Mouse (Mus musculus) spleen, adult 2 months (tissue): ENCODE data around the gene Fam168a. TPM values are rescaled to one million over a fixed set of nuclear protein-coding genes. Genes with fewer than 3 reads are reported as not detected.
A peak's percentile ranks its signal among the peaks of the same experiment; 100 is the strongest.

Experiments used
- DNase-seq, 2 experiments: peaks; one replicate each; pipeline versions ENCODE4 v3.0.0 to v3.0.0-alpha.2; 2012 to 2021; ENCODE audit warnings: low spot score in 2 of 2, low read depth in 1 of 2
- H3K27ac ChIP-seq: fragments of 200-500 bp; 2 replicates; pipeline ENCODE4 v1.5.1; 2012; ENCODE audit warnings: low read length, inconsistent platforms; ENCODE audit not compliant: insufficient read depth
- H3K27me3 ChIP-seq: fragments of 200-500 bp; 2 replicates; pipeline ENCODE4 v1.6.1; 2012; ENCODE audit warnings: mild to moderate bottlenecking, moderate library complexity, low read length, inconsistent platforms; ENCODE audit not compliant: control insufficient read depth, insufficient read depth
- H3K36me3 ChIP-seq: fragments of 200-500 bp; 2 replicates; pipeline ENCODE4 v1.6.1; 2012; ENCODE audit warnings: mild to moderate bottlenecking, low read length, inconsistent platforms; ENCODE audit not compliant: control insufficient read depth, insufficient read depth
- H3K4me1 ChIP-seq: fragments of 200-500 bp; 2 replicates; pipeline ENCODE4 v1.6.1; 2011; ENCODE audit warnings: inconsistent platforms; ENCODE audit not compliant: control insufficient read depth, insufficient read depth, insufficient read length
- H3K4me3 ChIP-seq: fragments of 200-500 bp; 2 replicates; pipeline ENCODE4 v1.5.1; 2011; ENCODE audit warnings: mild to moderate bottlenecking, inconsistent platforms; ENCODE audit not compliant: insufficient read depth, insufficient read length; ENCODE audit errors: extremely low read depth
- CTCF ChIP-seq: fragments of 200-500 bp; IDR thresholded peaks from 2 replicates; pipeline ENCODE4 v1.5.1; 2011; ENCODE audit warnings: mild to moderate bottlenecking, inconsistent platforms; ENCODE audit not compliant: insufficient read depth, insufficient read length, insufficient replicate concordance; ENCODE audit errors: extremely low read depth
- POLR2A ChIP-seq: fragments of 200-500 bp; IDR thresholded peaks from 2 replicates; pipeline ENCODE4 v1.6.1; 2011; ENCODE audit warnings: low read depth, low read length, inconsistent platforms
- WGBS: fragments of 180-500 bp; shearing (Covaris S2); methylation state at CpG from one replicate; pipeline ENCODE4 v1.1.7; 2018; 5-methylcytosine and 5-hydroxymethylcytosine counted together
- polyA plus RNA-seq: library from polyadenylated mRNA; depleted of rRNA; stranded (reverse); fragments of >200 nt; gene quantifications from 2 replicates; pipeline ENCODE4 v1.2.3, GENCODE M21; 2012

Fam168a gene
- polyA plus RNA-seq, 1 experiment, result 56.7 TPM

DNA sequence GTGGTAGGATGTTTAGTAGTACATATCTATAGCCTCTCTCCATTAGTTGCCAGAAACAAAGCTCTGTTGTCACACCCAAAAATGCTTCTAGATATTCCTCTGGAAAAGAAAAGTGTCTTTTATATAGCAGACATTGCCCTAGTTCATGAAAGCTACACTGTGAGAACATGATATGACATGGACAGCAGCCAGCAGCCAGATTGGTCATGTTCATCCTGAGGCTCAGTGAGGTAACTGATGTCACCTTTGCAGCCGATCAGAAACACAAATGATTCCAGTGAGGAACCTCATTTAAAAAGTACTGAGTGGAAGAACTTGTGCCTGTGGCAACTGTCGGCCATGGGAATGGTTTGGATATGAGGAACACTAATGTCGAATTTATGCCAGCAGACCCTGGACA is 118.2 kb downstream of the Fam168a start:
- no peak for TF ChIP-seq CTCF
- no peak for TF ChIP-seq POLR2A
- DNase-seq, result no peak
- Histone ChIP-seq H3K27me3 (no peaks in the 10 kb centered on the region), H3K4me3 (no peak overlapping the region), H3K27ac (no peak overlapping the region), H3K36me3 (peaks cover 1% of the 10 kb centered on the region; the same call in 1 of the 2 replicates), H3K4me1 (no peaks in the 10 kb centered on the region)
- WGBS, result 95% methylated on average over 3 of the region's 3 CpGs

DNA sequence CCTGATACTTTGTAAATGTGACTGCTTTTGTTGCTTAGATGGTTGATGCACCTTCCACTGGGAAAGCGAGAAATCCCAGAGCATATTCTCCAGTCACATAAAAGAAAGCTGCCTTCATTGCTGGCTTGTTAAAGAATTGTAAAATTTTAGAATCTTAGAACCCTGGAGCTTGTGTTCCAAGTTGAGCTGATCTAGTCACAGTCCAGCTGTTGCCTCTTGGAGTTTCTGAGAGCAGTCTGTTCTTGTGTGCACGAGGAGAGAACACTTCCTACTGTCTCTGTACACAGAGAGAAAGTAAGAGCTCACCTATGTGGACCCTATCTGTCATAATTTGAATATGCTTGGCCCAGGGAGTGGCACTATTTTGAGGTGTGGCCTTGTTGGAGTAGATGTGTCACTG is 122.1 kb downstream of the Fam168a start:
- H3K27me3 ChIP-seq, result no peaks in the 10 kb centered on the region
- H3K36me3 ChIP-seq, result peaks cover 1% of the 10 kb centered on the region; the same call in 1 of the 2 replicates
- DNase-seq, result no peak
- H3K27ac ChIP-seq, result no peak overlapping the region
- no peaks in the 10 kb centered on the region for H3K4me1 ChIP-seq
- 89% methylated on average over 2 of the region's 2 CpGs for WGBS
- TF ChIP-seq POLR2A (no peak), CTCF (no peak)
- H3K4me3 ChIP-seq, result no peak overlapping the region

DNA sequence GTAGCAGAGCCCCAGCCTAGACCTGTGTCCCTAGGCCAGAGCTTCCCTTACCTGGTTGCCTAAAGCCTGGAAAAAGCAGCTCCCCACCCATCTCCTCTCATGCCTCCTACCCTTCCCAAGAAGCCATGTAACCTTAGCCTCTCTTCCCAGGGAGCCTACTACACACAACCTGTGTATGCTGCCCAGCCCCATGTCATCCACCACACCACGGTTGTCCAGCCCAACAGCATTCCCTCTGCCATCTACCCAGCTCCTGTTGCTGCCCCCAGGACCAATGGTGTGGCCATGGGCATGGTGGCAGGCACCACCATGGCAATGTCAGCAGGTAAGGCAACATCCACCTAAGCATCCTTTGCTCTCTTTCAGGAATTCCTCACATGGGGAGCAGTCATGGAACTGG is 127.4 kb downstream of the Fam168a start:
- DNase-seq, result no peak
- Histone ChIP-seq H3K36me3 (peaks cover 2% of the 10 kb centered on the region; the same call in 1 of the 2 replicates), H3K4me3 (no peak overlapping the region), H3K27me3 (no peaks in the 10 kb centered on the region), H3K4me1 (peaks cover 11% of the 10 kb centered on the region; the same call in 1 of the 2 replicates), H3K27ac (no peak overlapping the region)
- TF ChIP-seq POLR2A (no peak), CTCF (no peak)
- WGBS, result 96% methylated on average over 1 of the region's 1 CpGs

DNA sequence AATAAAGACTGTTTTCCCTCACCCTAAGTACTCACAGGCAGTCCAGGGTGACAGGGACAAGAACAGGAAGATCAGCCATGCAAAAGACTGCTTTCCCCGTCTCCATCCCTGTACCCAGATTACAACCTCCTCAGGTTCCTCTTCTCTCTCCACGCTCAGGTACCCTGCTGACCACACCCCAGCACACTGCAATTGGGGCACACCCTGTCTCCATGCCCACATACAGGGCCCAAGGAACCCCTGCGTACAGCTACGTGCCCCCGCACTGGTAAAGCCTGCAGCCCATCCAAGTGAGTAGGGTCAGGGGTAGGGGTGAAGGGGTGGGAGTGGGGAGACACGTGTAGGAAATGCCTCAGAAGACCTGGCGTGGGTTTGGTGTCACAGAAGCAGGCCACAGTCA is 128.7 kb downstream of the Fam168a start:
- H3K36me3 ChIP-seq, result peaks cover 2% of the 10 kb centered on the region; the same call in 1 of the 2 replicates
- TF ChIP-seq CTCF (no peak), POLR2A (no peak)
- H3K27ac ChIP-seq, result no peak overlapping the region
- no peak overlapping the region for H3K4me3 ChIP-seq
- peaks cover 11% of the 10 kb centered on the region; the same call in 1 of the 2 replicates for H3K4me1 ChIP-seq
- WGBS, result 63% methylated on average over 7 of the region's 7 CpGs
- H3K27me3 ChIP-seq, result no peaks in the 10 kb centered on the region
- peak in 1 of 2 experiments; percentile 41 for DNase-seq

DNA sequence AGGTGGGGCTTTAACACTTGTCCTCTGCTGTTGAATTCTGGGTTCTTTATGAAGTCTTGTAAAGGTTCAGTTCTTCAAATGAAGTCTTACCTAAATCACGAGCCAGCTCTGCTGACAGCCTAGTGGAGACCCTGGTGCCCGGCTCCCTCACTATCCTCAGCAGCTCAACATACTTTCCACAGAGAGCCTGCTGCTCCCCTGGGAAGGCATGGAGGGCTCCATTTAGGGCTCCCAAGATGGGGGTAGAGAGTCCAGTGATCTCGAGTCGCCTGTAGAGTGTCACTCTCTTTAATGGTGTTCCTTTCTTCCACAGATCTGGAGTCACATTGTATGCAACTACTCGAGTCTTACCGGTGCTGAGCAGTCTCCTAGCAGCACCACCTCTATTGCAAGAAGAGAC is 129.3 kb downstream of the Fam168a start:
- TF ChIP-seq POLR2A, result no peak
- no peak for TF ChIP-seq CTCF
- 91% methylated on average over 6 of the region's 6 CpGs for whole genome bisulfite sequencing
- Histone ChIP-seq H3K4me1 (peaks cover 11% of the 10 kb centered on the region; the same call in 1 of the 2 replicates), H3K36me3 (peaks cover 2% of the 10 kb centered on the region; the same call in 1 of the 2 replicates), H3K27me3 (no peaks in the 10 kb centered on the region), H3K4me3 (no peak overlapping the region), H3K27ac (no peak overlapping the region)
- no peak for DNase-seq

DNA sequence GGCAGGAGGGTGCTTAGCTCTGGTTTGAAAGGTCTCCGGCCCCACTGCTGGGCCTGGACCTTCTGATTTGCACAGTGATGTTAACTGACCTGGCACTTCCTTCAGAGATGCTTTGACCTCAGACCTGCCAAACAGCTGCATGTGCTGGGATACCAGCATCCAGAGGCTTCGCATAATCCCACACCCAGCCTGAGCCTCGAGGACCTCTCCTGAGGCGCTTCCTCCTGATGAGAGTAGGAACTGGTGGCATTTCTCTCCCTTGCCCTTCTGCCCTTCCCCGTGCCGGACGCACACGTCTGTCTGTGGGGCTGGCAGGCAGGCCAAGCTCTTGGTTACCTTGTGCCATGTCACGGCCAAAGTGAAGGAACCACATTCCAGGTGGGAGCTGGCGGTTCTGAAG is 130.2 kb downstream of the Fam168a start:
- no peak for TF ChIP-seq POLR2A
- TF ChIP-seq CTCF, result no peak
- H3K27me3 ChIP-seq, result no peaks in the 10 kb centered on the region
- H3K4me3 ChIP-seq, result no peak overlapping the region
- 91% methylated on average over 10 of the region's 10 CpGs for WGBS
- DNase-seq, result no peak
- peaks cover 2% of the 10 kb centered on the region; the same call in 1 of the 2 replicates for H3K36me3 ChIP-seq
- peaks cover 11% of the 10 kb centered on the region; the same call in 1 of the 2 replicates for H3K4me1 ChIP-seq
- H3K27ac ChIP-seq, result no peak overlapping the region

DNA sequence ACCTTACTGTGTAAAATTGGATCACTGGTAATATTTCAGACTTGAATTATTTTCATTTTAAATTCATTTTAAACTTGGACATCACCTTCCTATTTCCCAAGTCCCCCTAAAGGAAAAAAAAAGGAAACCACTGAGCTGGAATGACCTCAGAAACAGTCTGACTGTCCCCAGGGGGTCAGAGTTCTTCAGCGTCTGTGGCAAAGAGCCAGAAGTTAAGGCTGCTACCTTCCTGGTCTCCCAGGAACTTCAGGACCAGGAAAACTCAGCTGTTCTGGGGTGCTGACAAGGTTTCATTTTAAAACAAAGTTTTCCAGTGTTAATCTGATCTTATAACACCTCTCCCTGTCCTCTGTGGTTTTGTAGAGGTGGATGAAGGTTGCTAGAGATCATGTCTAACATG is 131.3 kb downstream of the Fam168a start:
- 73% methylated on average over 1 of the region's 1 CpGs for WGBS
- Histone ChIP-seq H3K36me3 (peaks cover 2% of the 10 kb centered on the region; the same call in 1 of the 2 replicates), H3K4me3 (no peak overlapping the region), H3K27me3 (no peaks in the 10 kb centered on the region), H3K27ac (no peak overlapping the region), H3K4me1 (peaks cover 11% of the 10 kb centered on the region; the same call in 1 of the 2 replicates)
- DNase-seq, result no peak
- TF ChIP-seq CTCF (no peak), POLR2A (no peak)
